Mouse (Mus musculus) heart, postnatal 0 days (tissue): ENCODE results near the gene Sema5a. TPM values are rescaled to one million over a fixed set of nuclear protein-coding genes. Genes with fewer than 3 reads are reported as not detected.

Experiments used
- ATAC-seq: fragments of 200-750 bp; cut with Nextera tagmentation; 2 replicates; pipeline ENCODE4 v1.8.0; 2017; ENCODE audit warnings: low read depth, moderate number of reproducible peaks, moderate library complexity; ENCODE audit not compliant: insufficient read depth
- DNase-seq: peaks from one replicate; pipeline ENCODE4 v3.0.0-alpha.2; 2016; ENCODE audit warnings: low spot score
- H3K27ac ChIP-seq: fragments of 300-500 bp; sonication (generic); 2 replicates; pipeline ENCODE4 v1.5.1; 2014; ENCODE audit warnings: low read depth, mild to moderate bottlenecking
- H3K27me3 ChIP-seq: fragments of 300-500 bp; sonication (generic); 2 replicates; pipeline ENCODE4 v1.6.1; 2014; ENCODE audit warnings: low read length, mixed read lengths; ENCODE audit not compliant: control insufficient read depth, insufficient read depth
- H3K36me3 ChIP-seq: fragments of 300-500 bp; sonication (generic); replicated peaks from 2 replicates; pipeline ENCODE4 v1.6.1; 2014; ENCODE audit warnings: low read length, mixed read lengths; ENCODE audit not compliant: control insufficient read depth, insufficient read depth
- H3K4me1 ChIP-seq: fragments of 300-500 bp; sonication (generic); 2 replicates; pipeline ENCODE4 v1.6.1; 2014; ENCODE audit warnings: antibody characterized with exemption; ENCODE audit not compliant: control insufficient read depth, insufficient read depth
- H3K4me2 ChIP-seq: fragments of 300-500 bp; sonication (generic); 2 replicates; pipeline ENCODE4 v1.6.1; 2014; ENCODE audit warnings: low read depth, mild to moderate bottlenecking, low read length, moderate library complexity
- H3K4me3 ChIP-seq: fragments of 300-500 bp; sonication (generic); 2 replicates; pipeline ENCODE4 v1.5.1; 2014; ENCODE audit warnings: low read depth, low read length
- H3K9ac ChIP-seq: fragments of 300-500 bp; sonication (generic); replicated peaks from 2 replicates; pipeline ENCODE4 v1.6.1; 2014; ENCODE audit warnings: low read depth, low read length, mixed read lengths
- H3K9me3 ChIP-seq: fragments of 300-500 bp; sonication (generic); replicated peaks from 2 replicates; pipeline ENCODE4 v1.6.1; 2016; ENCODE audit warnings: low read length; ENCODE audit not compliant: control insufficient read depth
- CTCF ChIP-seq: IDR thresholded peaks from 2 replicates; pipeline ENCODE4 v1.5.1; 2016; ENCODE audit warnings: antibody characterized with exemption, control low read depth, low read depth
- EP300 ChIP-seq: IDR thresholded peaks from 2 replicates; pipeline ENCODE4 v1.6.1; 2016; ENCODE audit warnings: antibody characterized with exemption, low read depth
- WGBS: fragments of 180-500 bp; shearing (Covaris S2); extraction: QIAGEN DNeasy Blood & Tissue Kit; methylation state at CpG from one replicate; pipeline ENCODE4 v1.1.7; 2014; 5-methylcytosine and 5-hydroxymethylcytosine counted together
- polyA plus RNA-seq: library from polyadenylated mRNA; unstranded; fragments of >200 nt; fragmentation: Nextera tagmentation; extraction: Ambion mirVana; gene quantifications from 2 replicates; pipeline ENCODE4 v1.2.1, GENCODE M21; 2015
- total RNA-seq: library from RNA; depleted of rRNA; stranded (reverse); fragments of >200 nt; gene quantifications from 2 replicates; pipeline ENCODE4 v1.2.3, GENCODE M21; 2014; ENCODE audit warnings: low replicate concordance

Gene Sema5a
- total and polyA plus RNA-seq, 2 experiments from 2014 or later = 3.7 to 11.5 TPM

DNA sequence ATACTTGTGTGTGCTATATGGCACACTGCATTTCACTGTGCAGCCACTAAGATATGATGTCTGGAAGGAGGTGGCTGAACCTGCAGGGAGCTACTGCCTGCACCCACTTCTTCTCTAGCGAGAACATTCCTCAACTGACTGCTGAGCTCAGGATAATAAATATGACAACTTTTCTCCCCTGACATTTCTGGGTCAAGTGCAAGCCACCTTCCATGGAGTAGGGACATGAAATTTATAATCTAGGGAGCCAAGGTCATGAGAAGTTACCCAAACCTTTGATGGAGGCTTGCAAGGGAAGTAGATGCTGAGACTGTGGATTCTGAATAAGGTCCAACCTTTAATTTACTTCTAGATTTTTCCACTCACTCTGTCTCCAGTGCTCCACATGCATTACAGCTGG, 298.1 kb downstream of the Sema5a start:
- Histone ChIP-seq H3K9ac (no peak overlapping the region), H3K27ac (no peak overlapping the region), H3K27me3 (no peaks in the 10 kb centered on the region), H3K4me1 (no peaks in the 10 kb centered on the region), H3K9me3 (no peaks in the 10 kb centered on the region), H3K36me3 (no peaks in the 10 kb centered on the region), H3K4me3 (no peak overlapping the region), H3K4me2 (no peak overlapping the region)
- WGBS = 61% methylated on average over 1 of the region's 1 CpGs
- TF ChIP-seq EP300 (no peak), CTCF (no peak)
- ATAC-seq (no peak), DNase-seq (no peak)

GRCm38 (mm10) chr15:32543181-32543580, 298.6 kb downstream of the Sema5a start:
- ATAC-seq = no peak
- no peaks in the 10 kb centered on the region for H3K4me1 ChIP-seq
- H3K9ac ChIP-seq = no peak overlapping the region
- no peaks in the 10 kb centered on the region for H3K36me3 ChIP-seq
- no peak for DNase-seq
- H3K27ac ChIP-seq = no peak overlapping the region
- H3K4me3 ChIP-seq = no peak overlapping the region
- 78% methylated on average over 3 of the region's 3 CpGs for WGBS
- H3K27me3 ChIP-seq = no peaks in the 10 kb centered on the region
- no peak for TF ChIP-seq EP300
- no peak for TF ChIP-seq CTCF
- no peaks in the 10 kb centered on the region for H3K9me3 ChIP-seq
- H3K4me2 ChIP-seq = no peak overlapping the region

- WGBS = 65% methylated on average over 3 of the region's 3 CpGs
- Histone ChIP-seq H3K27me3 (no peaks in the 10 kb centered on the region), H3K36me3 (no peaks in the 10 kb centered on the region), H3K9me3 (no peaks in the 10 kb centered on the region), H3K4me1 (no peaks in the 10 kb centered on the region), H3K4me3 (no peak overlapping the region), H3K9ac (no peak overlapping the region), H3K4me2 (no peak overlapping the region), H3K27ac (no peak overlapping the region)
- no peak for ATAC-seq
- DNase-seq = no peak
- no peak for TF ChIP-seq EP300
- no peak for TF ChIP-seq CTCF
Observed at GRCm38 (mm10) chr15:32545455-32545854, 300.8 kb downstream of the Sema5a start.

GRCm38 (mm10) chr15:32546746-32547145, 302.1 kb downstream of the Sema5a start:
- Histone ChIP-seq H3K27me3 (no peaks in the 10 kb centered on the region), H3K9me3 (no peaks in the 10 kb centered on the region), H3K27ac (no peak overlapping the region), H3K36me3 (no peaks in the 10 kb centered on the region), H3K9ac (no peak overlapping the region), H3K4me1 (no peaks in the 10 kb centered on the region), H3K4me2 (no peak overlapping the region), H3K4me3 (no peak overlapping the region)
- TF ChIP-seq CTCF (no peak), EP300 (no peak)
- ATAC-seq (no peak), DNase-seq (no peak)
- WGBS = 79% methylated on average over 7 of the region's 7 CpGs

DNA sequence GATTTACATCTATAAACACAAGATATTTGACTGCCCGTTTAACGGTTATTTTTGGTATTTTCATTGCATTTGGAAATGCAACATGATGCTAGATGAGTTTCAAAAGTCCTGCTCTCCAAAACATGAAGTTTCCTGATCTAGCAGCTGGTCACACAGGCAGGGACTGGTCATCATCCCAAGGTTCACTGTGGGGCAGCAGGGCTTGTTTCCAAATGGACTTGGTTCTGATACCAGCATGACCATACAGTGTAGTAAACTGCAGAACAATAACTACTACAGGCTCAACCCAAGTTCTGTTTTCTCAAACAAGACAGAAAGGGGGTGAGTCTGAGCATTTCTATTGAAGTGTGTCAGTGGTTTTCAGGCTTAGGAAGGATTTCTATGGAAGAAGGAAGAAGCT, 314.3 kb downstream of the Sema5a start:
- DNase-seq (no peak), ATAC-seq (no peak)
- Histone ChIP-seq H3K9me3 (no peaks in the 10 kb centered on the region), H3K9ac (no peak overlapping the region), H3K27ac (no peak overlapping the region), H3K36me3 (no peaks in the 10 kb centered on the region), H3K27me3 (no peaks in the 10 kb centered on the region), H3K4me2 (no peak overlapping the region), H3K4me3 (no peak overlapping the region), H3K4me1 (no peaks in the 10 kb centered on the region)
- 91% methylated on average over 2 of the region's 2 CpGs for WGBS
- no peak for TF ChIP-seq EP300
- no peak for TF ChIP-seq CTCF

- Histone ChIP-seq H3K4me2 (no peak overlapping the region), H3K27me3 (no peaks in the 10 kb centered on the region), H3K4me3 (no peak overlapping the region), H3K36me3 (no peaks in the 10 kb centered on the region), H3K9me3 (no peaks in the 10 kb centered on the region), H3K9ac (no peak overlapping the region), H3K4me1 (no peaks in the 10 kb centered on the region), H3K27ac (no peak overlapping the region)
- 49% methylated on average over 6 of the region's 6 CpGs for WGBS
- ATAC-seq = no peak
- no peak for TF ChIP-seq EP300
- TF ChIP-seq CTCF = no peak
- peak; percentile 20 for DNase-seq
Observed at GRCm38 (mm10) chr15:32562600-32562999, 318.0 kb downstream of the Sema5a start.
